Mouse (Mus musculus): ENCODE data around the gene Wtip. TPM values are rescaled to one million over a fixed set of nuclear protein-coding genes. Genes with fewer than 3 reads are reported as not detected.
A peak's percentile ranks its signal among the peaks of the same experiment; 100 is the strongest.
"Not testable (repeated sequence)": the region's sequence is repeated elsewhere in the genome, so short reads cannot be mapped to it uniquely, and the experiment has no call there.

Wtip gene
- polyA plus RNA-seq, 1 experiment from 2014 or later = 7.9 TPM

DNA sequence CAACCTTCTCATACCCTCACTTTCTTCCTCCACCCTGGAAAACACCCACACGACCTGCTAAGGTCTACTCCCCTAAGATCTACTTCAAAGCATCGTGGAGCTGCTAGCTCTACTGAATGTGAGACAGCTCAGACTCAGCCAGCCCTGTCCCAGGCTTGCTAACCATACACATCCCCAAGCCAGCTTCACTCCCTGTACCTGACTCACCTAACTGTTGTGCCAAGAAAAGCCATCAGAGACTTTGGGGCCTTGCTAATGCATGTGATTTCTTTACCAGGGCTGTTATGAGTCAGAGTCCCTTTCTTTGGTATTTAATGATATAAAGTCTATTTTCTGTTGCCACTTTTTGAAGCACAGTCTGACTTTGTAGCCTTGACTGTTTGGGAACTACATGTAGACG is 1.9 kb downstream of the Wtip start:
- ATAC-seq (no peak), DNase-seq (ENCODE audit: low spot score) (no peak)
- no peaks in the 10 kb centered on the region for H3K27me3 ChIP-seq (replicated peaks; ENCODE audit: insufficient read depth, low read length)
- TF ChIP-seq CTCF (IDR thresholded peaks at IDR 0.05) (no peak), EP300 (IDR thresholded peaks at IDR 0.05) (no peak)
- H3K4me3 ChIP-seq (ENCODE audit: low read depth, low read length) = no peak overlapping the region; the same call in 1 of the 2 replicates
- H3K4me1 ChIP-seq (ENCODE audit: insufficient read depth, low read depth, low read length) = peaks cover 6% of the 10 kb centered on the region; the same call in 1 of the 2 replicates
- no peaks in the 10 kb centered on the region for H3K36me3 ChIP-seq (ENCODE audit: insufficient read depth, low read length)
- no peak overlapping the region for H3K9ac ChIP-seq (replicated peaks; ENCODE audit: low read depth)
- H3K27ac ChIP-seq (ENCODE audit: low read length) = no peak overlapping the region
- WGBS = 47% methylated on average over 3 of the region's 3 CpGs
- no peak overlapping the region for H3K4me2 ChIP-seq (replicated peaks; ENCODE audit: low read depth, low read length)
- no peaks in the 10 kb centered on the region for H3K9me3 ChIP-seq (ENCODE audit: low read length)

DNA sequence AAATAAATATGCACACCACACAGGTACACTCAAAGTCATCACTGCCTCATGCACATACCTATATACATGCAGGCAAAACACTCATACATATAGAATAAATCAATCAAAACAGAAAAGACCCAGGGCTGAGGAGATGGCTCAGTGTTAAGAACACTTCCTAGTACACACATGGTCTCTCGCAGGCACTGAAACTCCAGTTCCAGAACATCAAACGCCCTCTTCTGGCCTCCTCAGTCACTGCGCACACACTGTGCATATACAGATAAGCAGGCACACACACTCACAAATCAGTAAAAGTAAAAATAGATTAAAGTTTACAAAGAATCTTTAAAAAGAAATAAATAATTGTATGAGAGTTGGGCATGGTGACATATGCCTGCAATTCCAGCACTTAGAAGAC is 6.8 kb downstream of the Wtip start:
- Histone ChIP-seq H3K4me2 (replicated peaks; ENCODE audit: low read depth, low read length) (no peak overlapping the region), H3K36me3 (ENCODE audit: insufficient read depth, low read length) (no peaks in the 10 kb centered on the region), H3K9ac (replicated peaks; ENCODE audit: low read depth) (no peak overlapping the region), H3K27me3 (replicated peaks; ENCODE audit: insufficient read depth, low read length) (no peaks in the 10 kb centered on the region), H3K27ac (ENCODE audit: low read length) (no peak overlapping the region), H3K4me1 (ENCODE audit: insufficient read depth, low read depth, low read length) (peaks cover under 1% of the 10 kb centered on the region; the same call in 1 of the 2 replicates), H3K9me3 (ENCODE audit: low read length) (no peaks in the 10 kb centered on the region), H3K4me3 (ENCODE audit: low read depth, low read length) (no peak overlapping the region)
- WGBS = 78% methylated on average over 3 of the region's 3 CpGs
- TF ChIP-seq EP300 (IDR thresholded peaks at IDR 0.05) (no peak), CTCF (IDR thresholded peaks at IDR 0.05) (no peak)
- ATAC-seq (no peak), DNase-seq (ENCODE audit: low spot score) (no peak)

DNA sequence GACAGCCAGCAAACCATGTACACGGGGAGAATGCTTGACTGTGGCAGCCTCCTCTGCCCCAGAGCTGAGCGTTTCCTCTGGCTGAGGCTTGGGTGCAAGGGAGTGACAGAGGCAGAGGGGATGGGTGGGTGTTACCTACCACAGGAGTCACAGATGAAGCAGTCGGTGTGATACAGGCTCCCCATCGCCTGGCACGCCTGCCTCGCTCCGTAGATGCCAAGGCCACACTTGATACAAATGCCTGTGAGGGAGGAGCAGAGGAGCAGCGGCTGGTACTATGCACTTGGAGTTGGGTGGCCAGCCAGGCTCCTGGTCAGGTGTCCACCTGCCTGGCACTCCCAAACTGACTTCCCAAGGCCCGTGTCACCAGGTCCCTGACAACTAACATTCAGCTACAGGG is 7.7 kb downstream of the Wtip start:
- H3K4me1 ChIP-seq (ENCODE audit: insufficient read depth, low read depth, low read length) = no peaks in the 10 kb centered on the region; the same call in 1 of the 2 replicates
- TF ChIP-seq EP300 (IDR thresholded peaks at IDR 0.05) (no peak), CTCF (IDR thresholded peaks at IDR 0.05) (no peak)
- H3K27ac ChIP-seq (ENCODE audit: low read length) = no peak overlapping the region
- H3K4me3 ChIP-seq (ENCODE audit: low read depth, low read length) = no peak overlapping the region
- DNase-seq (ENCODE audit: low spot score) (no peak), ATAC-seq (no peak)
- no peaks in the 10 kb centered on the region for H3K36me3 ChIP-seq (ENCODE audit: insufficient read depth, low read length)
- no peak overlapping the region for H3K9ac ChIP-seq (replicated peaks; ENCODE audit: low read depth)
- no peaks in the 10 kb centered on the region for H3K27me3 ChIP-seq (replicated peaks; ENCODE audit: insufficient read depth, low read length)
- no peak overlapping the region for H3K4me2 ChIP-seq (replicated peaks; ENCODE audit: low read depth, low read length)
- 95% methylated on average over 9 of the region's 9 CpGs for WGBS
- H3K9me3 ChIP-seq (ENCODE audit: low read length) = no peaks in the 10 kb centered on the region

DNA sequence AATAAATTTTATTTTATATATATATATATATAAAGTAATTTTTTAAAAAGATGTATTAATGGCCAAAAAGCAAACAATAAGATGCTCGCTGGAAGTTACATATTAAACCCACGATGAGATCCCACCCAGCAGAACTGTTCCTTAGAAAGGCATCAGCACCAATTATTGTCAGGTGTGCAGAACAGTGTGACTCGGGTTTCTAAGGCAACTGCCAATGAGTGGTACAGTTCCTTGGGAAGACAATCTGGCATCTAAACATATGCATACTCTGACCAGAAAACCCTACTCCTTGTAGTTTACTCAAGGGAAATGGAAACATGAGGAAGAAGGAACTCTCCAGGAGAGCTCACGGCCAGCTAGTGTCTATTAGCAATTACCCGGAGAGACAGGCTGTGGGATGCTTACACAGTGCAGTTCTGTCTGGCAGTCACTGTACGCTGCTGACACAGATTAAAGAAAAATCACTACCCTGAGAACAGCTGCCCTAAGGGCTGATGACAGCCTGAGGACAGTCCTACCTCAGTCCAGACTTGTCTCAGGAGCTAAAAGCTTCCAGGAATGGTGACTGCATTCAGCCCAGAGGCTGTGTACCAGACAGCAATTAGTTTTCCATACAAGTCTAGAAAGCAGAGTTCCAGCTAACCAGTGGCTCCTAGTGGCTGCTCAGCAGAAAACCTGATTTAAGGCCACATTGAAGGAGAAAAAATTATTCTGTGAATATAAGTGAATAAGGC is 9.9 kb downstream of the Wtip start:
- Histone ChIP-seq H3K36me3 (ENCODE audit: insufficient read depth, low read length) (no peaks in the 10 kb centered on the region), H3K4me3 (ENCODE audit: low read depth, low read length) (no peak overlapping the region), H3K9ac (replicated peaks; ENCODE audit: low read depth) (no peak overlapping the region), H3K27ac (ENCODE audit: low read length) (no peak overlapping the region), H3K9me3 (ENCODE audit: low read length) (no peaks in the 10 kb centered on the region), H3K27me3 (replicated peaks; ENCODE audit: insufficient read depth, low read length) (no peaks in the 10 kb centered on the region), H3K4me2 (replicated peaks; ENCODE audit: low read depth, low read length) (no peak overlapping the region), H3K4me1 (ENCODE audit: insufficient read depth, low read depth, low read length) (no peaks in the 10 kb centered on the region)
- ATAC-seq (no peak), DNase-seq (ENCODE audit: low spot score) (peak; percentile 24)
- 91% methylated on average over 6 of the region's 6 CpGs for WGBS
- TF ChIP-seq EP300 (IDR thresholded peaks at IDR 0.05) (no peak), CTCF (IDR thresholded peaks at IDR 0.05) (peak; percentile 53)

GRCm38 (mm10) chr7:34120636-34121035 is 12.4 kb downstream of the Wtip start:
- 10% methylated on average over 1 of the region's 1 CpGs for WGBS
- not testable (repeated sequence) for H3K36me3 ChIP-seq (ENCODE audit: insufficient read depth, low read length); H3K9ac ChIP-seq (replicated peaks; ENCODE audit: low read depth); H3K9me3 ChIP-seq (ENCODE audit: low read length); H3K4me3 ChIP-seq (ENCODE audit: low read depth, low read length); DNase-seq (ENCODE audit: low spot score); ATAC-seq; H3K4me2 ChIP-seq (replicated peaks; ENCODE audit: low read depth, low read length); H3K27me3 ChIP-seq (replicated peaks; ENCODE audit: insufficient read depth, low read length); H3K27ac ChIP-seq (ENCODE audit: low read length); H3K4me1 ChIP-seq (ENCODE audit: insufficient read depth, low read depth, low read length)

DNA sequence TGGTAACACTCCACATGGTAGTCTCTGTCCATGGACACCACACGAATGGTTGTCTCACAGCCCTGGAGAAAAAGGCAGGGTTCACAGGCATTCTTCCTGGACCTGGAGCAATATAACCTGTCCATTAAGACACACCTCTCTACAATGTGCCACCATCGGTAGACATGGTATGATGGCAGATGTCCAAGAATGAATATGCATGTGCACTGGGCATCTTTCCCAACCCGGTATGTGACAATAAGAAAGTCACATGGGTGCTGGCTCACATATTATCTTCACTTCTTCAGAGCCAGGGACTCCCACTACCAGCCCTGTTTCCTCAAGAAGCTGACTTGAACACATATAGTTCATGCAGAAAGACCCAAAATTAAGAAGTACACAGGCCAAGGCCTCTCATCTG is 16.5 kb downstream of the Wtip start:
- H3K27me3 ChIP-seq (replicated peaks; ENCODE audit: insufficient read depth, low read length) = no peaks in the 10 kb centered on the region
- no peak overlapping the region for H3K27ac ChIP-seq (ENCODE audit: low read length)
- TF ChIP-seq CTCF (IDR thresholded peaks at IDR 0.05) (no peak), EP300 (IDR thresholded peaks at IDR 0.05) (no peak)
- no peak overlapping the region for H3K4me3 ChIP-seq (ENCODE audit: low read depth, low read length)
- 64% methylated on average over 3 of the region's 3 CpGs for WGBS
- no peak for DNase-seq (ENCODE audit: low spot score)
- no peaks in the 10 kb centered on the region for H3K9me3 ChIP-seq (ENCODE audit: low read length)
- no peak; the same call in 1 of the 2 replicates for ATAC-seq
- H3K4me2 ChIP-seq (replicated peaks; ENCODE audit: low read depth, low read length) = no peak overlapping the region
- H3K36me3 ChIP-seq (ENCODE audit: insufficient read depth, low read length) = 0 out of 2 replicates have a peak, but pooled peaks cover 6% of the 10 kb centered on the region
- H3K9ac ChIP-seq (replicated peaks; ENCODE audit: low read depth) = no peak overlapping the region
- H3K4me1 ChIP-seq (ENCODE audit: insufficient read depth, low read depth, low read length) = no peaks in the 10 kb centered on the region

Measured in lung, postnatal 0 days (tissue).